Mouse (Mus musculus) left cerebral cortex, adult 9 months (tissue): Measurements from ENCODE around the gene Krtcap3.

ENCODE experiments used
- DNase-seq, 2 experiments: peaks; one replicate each; pipeline ENCODE4 v3.0.0; 2022; ENCODE audit warnings: low spot score in 2 of 2

The Krtcap3 gene

DNA sequence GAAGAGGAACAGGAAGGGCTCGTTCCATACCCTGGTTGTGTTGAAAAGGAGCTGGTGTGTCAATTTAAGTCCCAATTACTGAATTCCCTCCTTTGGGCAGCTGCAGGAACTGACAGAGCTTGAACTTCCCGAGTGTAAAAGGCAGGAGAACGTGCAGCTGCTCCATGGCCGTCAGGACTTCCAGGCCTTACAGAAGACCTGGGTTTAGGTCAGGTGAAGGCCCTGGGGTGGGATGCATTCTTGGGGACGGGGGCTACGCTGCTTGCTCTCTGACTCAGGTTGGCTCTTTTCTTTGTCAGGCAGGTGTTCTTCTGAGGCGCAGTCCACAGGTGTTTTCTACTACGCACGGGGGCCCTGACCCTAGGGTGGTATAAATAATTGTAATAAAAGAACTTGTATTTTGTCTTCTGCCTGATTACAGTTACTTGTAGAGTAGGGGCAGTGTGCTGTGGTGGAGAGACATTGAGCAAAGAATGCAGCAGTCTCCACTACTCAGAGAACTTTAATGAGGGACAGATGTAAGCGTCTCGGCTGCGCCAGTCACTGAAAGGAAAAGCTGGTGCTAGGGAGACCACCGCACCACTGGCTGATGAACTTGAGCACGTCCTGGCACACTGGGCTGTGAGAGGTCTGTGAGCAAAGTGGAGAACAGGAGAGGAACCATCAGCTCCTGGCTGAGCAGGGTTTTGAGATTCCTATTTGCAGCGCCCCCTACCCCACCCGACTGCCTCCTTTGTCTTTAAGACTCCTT, 1.5 kb downstream of the Krtcap3 start:
- DNase-seq, result no peak

DNA sequence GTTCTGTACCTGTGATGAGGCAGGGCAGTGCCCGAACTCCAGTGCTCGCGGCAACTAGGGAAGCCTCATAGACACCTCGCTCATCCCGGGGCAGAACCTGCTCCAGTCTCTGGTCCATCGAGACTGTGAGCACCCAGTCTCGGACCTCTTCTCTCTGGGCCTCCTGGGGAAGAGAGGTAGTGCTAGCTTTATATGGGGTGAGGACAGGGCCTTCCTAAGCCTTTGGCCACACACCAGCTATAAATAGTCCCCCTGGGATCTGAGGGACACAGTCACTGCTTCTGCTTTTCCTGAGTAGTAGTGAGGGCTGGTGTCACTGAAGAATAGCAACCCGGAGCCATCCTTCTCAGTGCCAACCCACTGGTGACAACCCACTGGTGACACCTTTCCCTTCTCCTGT, 2.3 kb downstream of the Krtcap3 start:
- DNase-seq, result no peak

DNA sequence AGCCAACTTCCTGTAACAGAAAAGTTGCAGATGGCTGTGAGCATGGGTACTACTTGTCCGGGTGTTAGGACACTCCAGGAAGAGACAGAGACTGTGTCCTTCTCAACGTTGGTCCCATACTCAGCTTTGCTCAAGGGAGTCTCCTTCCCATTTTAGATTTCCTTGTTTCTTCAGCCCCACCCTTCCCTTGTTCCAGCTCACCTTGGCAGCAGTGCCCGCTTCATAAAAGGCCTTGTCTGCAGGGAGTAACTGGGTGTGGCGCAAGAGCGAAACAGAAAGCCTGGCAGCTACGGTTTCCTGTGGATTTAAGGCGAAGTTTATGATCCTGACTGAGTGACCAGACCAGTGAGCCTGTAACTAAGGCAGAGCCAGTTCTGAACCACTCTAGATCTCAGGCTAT, 3.0 kb downstream of the Krtcap3 start:
- DNase-seq, result no peak

DNA sequence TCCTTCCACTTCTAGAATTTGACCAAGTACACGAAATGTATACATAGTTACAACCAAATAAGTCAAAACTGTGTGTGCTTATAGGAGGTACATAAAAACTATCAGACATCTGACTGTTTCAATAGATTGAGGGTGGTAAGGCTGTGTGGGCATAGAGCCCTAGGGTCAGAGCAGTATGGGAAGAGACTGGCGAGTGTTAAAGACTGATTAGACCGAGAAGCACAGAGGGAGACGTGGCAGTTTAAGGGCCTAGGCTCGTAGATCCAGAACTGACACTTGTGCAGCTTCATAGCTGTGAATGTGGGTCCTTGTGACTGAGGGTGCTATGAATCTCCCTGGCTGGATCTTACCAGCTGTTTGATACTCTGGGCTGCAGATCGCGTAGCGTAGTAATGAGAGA, 3.4 kb downstream of the Krtcap3 start:
- DNase-seq, result no peak

DNA sequence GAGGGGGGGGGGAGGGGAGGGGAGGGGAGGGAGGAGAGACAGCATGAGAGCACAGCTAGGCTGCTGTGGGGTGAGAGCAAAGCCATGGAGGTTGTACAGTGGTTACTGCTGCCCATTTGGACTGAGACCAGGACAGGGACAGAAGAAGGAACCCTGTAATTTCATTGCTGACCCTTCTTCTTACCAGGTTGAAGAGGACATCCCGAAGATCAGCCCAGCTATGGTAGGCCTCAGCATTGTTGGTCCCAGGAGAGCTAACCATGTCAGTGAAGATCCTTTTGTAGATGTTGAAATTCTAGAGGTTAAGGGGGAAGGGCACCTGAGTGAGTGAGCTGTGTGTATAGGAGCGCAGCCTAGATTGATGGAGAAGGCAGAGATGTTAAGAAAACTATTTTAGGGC, 3.9 kb downstream of the Krtcap3 start:
- DNase-seq, result no peak

DNA sequence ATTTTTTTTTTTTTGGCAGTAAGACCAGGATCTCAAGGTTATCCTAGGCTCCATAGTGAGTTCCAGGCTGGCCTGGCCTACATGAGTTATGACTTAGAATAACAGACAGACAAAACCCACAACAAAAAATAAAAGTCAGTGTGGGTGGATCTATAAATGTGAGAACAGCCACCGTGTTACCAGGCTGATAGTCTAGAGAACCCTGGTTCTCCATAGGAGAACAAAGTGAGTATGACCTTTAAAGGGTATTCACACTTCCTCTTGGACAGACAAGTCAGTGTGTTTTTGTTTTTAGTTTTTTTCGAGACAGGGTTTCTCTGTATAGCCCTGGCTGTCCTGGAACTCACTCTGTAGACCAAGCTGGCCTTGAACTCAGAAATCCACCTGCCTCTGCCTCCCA, 4.5 kb downstream of the Krtcap3 start:
- no peak for DNase-seq

DNA sequence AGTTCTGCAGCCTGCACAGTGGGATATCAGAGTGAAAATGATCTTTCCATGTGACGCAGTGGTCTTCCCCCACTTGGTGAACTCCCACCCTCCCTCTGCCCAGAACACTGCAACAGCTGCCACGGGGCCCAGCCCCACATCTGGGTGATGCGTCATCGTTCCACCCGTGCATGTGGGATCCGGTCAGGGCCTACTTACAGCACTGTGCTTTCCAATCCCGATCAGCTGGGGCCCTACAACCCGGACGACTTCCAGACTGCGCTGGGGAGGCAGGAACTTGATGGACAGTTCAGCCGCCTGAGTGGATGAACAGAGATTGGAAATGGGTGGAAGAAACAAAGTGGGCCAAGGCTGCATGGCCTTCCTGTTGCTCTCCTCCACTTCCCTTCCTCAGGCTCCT, 6.1 kb downstream of the Krtcap3 start:
- no peak for DNase-seq

DNA sequence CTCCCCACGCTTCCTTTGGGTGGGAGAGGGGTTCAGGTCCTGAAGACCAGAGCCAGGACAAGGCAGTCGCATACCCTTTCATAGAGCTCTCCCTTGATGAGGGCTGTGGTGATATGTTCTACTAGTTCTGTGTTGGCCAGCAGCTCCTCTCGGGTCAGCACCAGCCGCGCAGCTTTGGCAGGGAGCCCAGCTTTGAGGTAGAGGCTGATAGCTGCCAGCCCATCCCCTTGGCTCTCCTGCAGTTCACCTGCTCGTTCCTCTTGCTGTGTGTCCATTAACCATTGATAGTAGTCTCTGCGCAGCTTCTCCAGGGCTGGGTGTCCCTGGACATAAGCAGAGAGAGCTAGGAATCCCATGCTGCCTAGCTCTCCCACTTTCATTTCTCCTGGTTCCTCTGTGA, 14.6 kb downstream of the Krtcap3 start:
- DNase-seq, result no peak

DNA sequence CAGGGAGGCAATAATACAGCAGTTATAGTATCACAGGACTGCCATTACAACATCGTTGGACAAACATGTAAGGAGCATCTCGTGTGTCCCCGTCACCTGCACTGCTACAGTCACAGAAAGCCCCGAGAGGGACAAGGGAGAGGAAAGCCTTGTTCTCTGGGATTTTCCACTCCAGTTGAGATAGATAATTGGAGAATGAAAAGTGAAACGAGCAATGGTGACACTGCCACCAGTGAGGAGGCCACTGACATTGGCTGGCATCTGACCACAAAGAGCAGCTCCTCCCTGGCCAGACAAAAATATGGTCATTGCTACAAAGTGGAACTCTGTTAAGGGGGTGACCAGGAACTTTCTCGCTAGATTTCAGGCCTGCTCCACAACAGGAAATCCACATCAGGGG, 16.2 kb downstream of the Krtcap3 start:
- DNase-seq, result no peak

DNA sequence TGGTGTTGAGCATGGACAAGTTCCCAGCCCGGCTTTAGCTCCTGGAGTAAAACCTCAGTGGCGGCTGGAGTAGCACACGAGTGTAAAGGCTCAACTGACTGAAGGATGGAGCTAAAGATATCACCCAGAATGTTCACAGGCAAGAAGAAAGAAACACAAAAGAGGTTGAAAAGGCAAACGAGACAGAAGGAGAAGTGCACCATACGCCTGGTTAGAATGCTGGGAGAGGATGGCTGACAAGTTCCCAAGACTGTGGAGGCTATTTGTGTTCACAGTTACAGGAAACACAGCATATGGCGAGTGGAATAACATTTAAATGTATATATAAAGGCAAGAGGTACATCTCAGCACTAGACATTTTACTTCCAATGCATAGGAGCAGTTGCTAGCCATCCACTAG, 21.5 kb downstream of the Krtcap3 start:
- DNase-seq, result peak in 1 of 2 experiments; percentile 41

DNA sequence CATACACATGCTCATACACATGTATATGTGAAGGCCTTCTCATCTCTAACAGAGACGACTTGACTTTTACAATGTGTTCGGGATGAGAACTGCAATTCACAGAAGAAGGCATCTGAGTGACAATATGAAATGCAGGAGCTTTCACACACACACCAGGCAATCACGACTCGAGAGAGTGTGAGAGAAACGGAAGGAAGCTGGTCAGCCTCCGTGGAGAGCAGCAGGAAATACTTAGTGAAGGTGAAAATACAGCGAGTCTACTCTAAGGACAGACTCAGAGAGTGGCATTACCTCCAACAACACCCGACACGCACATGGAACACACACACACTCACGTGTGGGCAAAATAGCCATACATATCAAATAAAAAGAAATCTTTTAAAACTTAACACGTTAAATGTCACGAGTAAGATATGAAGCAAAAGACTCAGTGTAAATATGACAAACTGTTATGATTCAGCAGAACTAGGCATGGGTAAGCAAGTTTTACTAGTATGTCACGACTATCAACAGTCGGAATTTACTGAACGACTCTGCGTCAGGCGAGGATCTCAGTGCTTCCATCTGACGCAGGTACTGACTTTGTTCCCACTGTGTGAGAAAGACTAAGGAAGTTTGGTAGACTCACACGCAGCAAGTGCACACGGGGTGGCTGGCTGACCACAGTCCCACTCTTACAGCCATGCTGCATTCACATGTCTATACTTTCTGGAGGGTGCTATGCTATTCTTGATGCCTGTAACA, 27.9 kb downstream of the Krtcap3 start:
- no peak for DNase-seq

DNA sequence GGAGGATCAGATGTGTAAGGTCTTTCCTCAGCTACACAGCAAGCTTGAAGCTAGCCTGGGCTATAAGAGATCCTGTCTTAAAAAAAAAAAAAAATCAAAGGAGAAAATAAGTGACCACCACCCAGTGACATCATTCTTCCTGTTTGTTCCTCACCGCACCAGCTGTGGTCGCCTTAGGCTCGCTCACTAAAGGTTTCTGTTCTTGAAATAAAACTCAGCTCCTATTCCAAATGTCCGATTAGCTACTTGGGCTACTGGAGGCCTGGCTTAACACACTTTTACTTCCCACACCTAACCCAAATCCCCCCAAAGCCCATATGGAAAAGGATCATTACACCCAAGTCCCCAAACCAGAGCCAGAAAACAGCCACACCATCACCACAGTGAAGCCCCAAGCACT, 36.7 kb downstream of the Krtcap3 start:
- no peak for DNase-seq

DNA sequence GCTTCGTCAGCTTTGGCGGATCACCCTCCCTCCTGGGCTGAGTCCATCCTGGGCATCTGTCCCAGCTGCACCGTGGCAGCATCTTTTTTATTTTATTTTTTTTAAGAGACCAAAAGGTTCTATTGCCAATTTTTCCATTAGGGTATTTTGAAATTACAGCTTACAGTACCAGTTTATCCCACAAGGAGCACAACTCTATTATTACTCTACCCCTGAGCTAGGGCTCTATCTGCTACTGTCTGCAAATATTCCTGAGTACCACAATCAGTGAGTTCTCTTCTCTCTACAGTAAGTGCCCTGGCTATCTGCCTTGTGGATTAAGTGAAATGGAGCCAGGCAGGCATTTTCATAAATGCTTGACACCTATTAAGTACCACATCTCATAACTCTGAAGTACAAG, 37.2 kb downstream of the Krtcap3 start:
- no peak for DNase-seq

DNA sequence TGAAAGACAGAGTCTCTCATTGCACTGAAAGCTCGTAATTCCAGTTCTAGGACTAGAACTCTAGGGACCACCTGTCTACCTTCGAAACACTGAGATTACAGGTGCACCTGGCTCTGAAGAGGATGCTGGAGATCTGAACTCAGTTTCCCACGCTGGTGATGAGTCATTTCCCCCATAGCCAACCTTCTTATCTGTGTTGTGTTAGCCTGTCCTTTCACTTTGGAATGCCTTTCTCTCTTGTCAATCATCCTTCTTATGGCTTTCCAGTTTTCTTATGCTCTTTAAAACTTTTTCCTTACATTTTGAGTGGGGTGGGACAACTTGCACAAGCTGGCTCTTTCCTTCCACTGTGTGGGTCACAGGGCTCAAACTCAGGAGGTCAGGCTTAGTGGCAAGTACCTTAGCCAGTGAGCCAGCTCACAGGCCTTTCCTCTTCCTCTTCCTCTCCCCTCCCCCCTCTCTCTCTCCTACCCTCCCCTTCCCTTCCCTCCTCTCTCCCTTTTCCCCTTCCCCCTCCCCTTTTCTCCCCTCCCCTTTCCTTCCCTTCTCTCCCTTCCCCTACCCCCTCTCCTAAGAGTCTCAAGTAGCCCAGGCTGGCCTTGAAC, 38.2 kb downstream of the Krtcap3 start:
- no peak for DNase-seq

DNA sequence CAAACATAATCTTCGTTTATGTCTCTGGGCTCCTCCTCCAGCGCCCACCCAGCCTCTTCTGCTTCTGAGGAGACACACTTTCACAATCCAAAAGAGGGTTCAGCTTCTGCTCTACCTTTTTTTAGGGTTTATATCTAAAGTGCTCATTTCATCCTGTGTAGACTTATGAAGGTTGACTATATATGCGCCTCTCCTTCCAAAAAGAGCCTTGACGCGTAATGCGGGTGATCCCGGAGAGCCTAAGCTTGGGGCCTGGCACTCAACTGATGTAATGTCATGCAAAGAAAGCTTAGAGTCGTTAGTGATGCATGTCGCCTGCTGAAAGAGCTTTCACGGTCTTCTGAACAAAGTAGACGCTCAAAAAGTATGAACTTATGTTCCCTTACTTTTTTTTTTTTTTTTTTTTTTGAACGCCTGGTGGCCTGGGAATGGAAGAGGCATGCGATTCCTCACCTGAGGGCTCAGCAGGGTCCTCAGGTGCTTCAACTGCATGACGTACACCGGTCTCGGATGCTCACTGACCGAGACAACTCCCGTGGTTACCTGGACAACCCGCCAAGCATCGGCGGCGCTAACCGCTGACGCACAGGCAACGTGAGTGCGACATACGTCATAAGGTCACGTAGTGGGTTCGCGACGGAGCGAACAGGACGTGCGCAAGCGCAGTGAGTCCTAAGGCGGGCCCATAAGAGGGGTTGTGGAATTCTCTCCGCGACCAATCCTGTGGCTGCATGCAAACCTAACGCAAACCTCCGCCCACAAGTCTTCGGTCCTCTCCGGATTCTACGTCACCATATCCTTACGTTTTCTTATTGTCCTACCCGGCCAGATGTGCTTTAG, 39.2 kb downstream of the Krtcap3 start, which contains the start of gene Ift172:
Ift172 (minus strand) TSS at position 596 of the 840 bp plus-strand sequence.
- peak; percentile 95 to 96 for DNase-seq

DNA sequence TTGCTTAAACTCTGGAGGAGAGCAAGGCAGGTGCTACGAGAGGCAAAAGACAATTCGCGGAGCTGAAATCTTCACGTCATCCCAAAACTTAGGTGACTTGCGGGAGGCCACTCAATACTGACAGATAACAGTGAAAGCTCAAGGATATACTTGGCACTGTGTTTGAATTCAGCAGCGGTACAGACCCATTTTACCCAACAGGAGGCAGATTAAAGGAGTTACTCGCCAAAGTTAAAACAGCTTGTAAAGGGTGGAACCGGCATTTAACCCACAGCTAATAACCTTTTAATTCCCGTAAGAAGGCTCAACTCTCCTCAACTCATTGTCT, 39.8 kb downstream of the Krtcap3 start:
- DNase-seq, result no peak

DNA sequence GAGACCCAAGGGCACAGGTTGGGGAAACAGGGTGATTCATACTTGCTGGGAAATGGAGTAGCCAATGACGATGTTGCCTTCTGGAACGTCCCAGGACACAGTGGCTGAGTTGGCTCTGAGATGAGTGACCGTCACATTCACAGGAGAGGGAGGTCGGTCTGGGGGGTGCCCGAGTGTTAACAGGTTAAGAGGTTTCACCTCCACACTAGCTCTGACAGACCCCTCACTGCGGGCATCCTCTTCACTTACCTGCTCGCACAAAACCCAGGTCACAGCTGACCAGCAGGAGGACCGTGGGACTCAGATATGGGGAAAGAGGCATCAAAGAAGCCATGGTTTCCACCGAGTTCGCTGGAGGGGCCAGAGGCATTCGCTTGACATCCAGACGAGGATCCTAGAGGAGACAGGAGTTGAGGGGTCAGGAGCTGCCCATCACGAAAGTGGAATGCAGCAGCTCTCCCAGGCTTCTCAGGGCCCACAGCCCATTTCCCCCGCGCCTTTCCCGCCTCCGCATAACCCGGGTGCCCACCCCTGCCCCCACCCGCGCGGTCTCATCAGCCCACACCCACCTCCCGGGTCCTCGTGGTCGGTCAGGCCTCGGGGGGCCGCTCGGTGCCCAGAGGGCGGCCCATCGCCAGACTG, 43.6 kb downstream of the Krtcap3 start:
- no peak for DNase-seq

DNA sequence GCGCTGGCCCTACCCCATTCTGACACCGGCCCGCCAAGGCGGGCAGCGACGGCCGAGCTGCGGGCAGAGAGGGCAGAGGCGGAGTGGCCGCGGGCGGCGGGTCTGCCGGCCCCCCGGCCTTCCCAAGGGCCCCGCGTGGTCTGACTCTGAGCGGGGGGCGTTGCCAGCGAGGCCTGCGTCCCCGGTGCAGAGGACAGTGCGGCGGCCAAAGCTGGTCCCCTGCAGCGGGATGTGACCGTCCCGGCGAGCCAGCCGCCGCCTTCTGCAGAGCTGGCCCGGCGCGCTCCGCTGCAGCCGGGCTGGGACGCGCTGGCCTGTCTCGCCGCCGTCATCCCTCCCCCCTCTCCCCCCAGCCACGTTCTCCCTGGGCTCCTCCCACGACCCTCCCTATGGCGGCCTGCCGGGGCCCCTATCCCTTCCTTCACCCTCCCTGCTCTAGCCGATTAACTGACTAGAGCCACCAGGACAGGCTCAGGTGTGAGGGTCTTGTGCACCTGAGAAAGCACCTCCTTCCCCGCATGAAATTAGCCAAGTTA, 44.2 kb downstream of the Krtcap3 start, which contains the start of gene Fndc4:
Fndc4 (minus strand) TSS at position 475 of the 536 bp plus-strand sequence.
- DNase-seq, result peak in 1 of 2 experiments; percentile 44

DNA sequence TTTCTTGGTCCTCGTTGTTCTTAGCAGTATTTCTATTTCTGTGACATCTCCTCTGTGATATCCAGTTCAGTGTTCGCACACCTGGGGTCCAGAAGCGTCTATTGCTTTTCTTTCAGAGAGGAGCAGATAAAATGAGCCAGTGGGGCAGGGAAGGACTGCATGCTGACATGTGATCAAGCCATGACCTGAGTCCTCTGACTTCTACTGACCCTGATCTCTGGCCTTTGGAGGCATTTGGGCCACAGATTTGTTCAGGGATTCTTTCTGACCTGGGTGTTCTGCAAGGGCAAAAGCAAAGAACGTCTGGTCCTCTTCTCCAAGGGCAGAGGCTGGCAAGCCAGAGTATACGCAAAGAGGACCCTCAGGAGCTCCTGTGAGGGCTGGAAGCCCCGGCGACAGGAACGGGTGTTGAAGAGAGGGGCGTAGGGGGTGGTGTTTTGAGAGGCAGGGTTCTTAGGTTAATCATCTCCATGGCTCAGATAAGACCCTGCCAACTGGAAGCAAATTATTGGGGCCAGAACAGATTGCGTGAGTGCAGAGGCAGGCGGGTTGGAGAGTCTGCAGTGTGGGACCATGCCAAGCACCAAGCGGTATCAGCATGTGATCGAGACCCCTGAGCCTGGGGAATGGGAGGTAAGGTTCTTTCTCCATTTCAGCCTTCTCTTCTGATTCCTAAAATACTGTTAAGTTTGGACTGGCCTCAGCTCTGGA, 45.7 kb downstream of the Krtcap3 start, which contains the start of gene Gckr:
Gckr (plus strand) TSS at position 397 of the 711 bp plus-strand sequence.
- no peak for DNase-seq

DNA sequence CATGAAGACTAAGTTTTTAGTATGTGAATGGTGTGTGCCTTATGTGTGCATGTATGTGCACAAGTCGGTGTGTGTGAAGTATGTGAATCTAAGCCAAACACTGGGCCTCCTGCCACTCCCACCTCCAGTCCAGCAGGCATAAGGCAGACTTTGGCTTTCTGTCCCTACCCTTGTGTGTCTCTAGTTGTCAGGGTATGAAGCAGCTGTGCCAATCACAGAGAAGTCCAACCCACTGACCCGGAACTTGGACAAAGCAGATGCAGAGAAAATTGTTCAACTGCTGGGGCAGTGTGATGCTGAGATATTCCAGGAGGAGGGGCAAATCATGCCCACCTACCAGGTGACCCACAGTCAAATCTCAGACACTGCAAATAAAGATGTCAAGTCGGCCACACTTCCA, 46.5 kb downstream of the Krtcap3 start:
- no peak for DNase-seq
